8 mouse cellular contexts compared by ENCODE assay signal in the genomic region with DNA sequence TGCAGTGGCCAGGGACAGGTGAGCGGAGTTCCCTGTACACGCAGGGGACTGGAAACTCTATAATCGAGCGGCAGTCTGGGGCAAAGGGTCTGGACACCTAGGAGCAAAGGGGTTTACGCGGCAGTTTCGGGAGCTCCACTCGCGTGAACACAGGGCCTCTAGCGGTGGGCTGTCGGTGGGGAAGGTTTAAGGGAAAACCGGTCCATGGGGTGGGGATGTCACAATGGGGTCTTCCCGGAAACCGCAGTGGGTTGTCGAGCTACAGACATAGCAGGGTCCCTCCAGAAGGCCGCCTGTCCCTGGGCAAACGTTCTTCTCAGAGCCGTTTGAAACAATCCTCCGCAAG.
DNase-seq lines count a peak whose midpoint lies in the region; ATAC-seq and TF ChIP-seq lines count a peak whose summit lies in the region.

No protein-coding gene starts in this region.

- DNase-seq in heart, postnatal 25 days (ENCODE audit: low spot score) = no peak
- DNase-seq in intestine, embryonic 14.5 days (ENCODE audit: low spot score) = no peak
- peak; percentile 67 for DNase-seq in midbrain, postnatal 0 days (ENCODE audit: low spot score)
- DNase-seq in cerebellum, adult 8-10 months = no peak
- no peak for DNase-seq in urinary bladder, postnatal 14 days (ENCODE audit: low spot score)

- H3K27ac ChIP-seq in heart, embryonic 12.5 days (ENCODE audit: poor library complexity, severe bottlenecking) = peak overlapping the region; percentile 94
- H3K27ac ChIP-seq in embryonic facial prominence, embryonic 12.5 days = peak overlapping the region; percentile 99
- peak overlapping the region; percentile 88 for H3K27ac ChIP-seq in intestine, embryonic 14.5 days (ENCODE audit: low read depth)
- H3K27ac ChIP-seq in midbrain, postnatal 0 days (ENCODE audit: low read depth, low read length) = peak overlapping the region; percentile 99

- peaks cover 29% of the 10 kb centered on the region for H3K36me3 ChIP-seq in heart, embryonic 12.5 days
- peaks cover 8% of the 10 kb centered on the region; the same call in 1 of the 2 replicates for H3K36me3 ChIP-seq in embryonic facial prominence, embryonic 12.5 days
- no peaks in the 10 kb centered on the region for H3K36me3 ChIP-seq in intestine, embryonic 14.5 days (ENCODE audit: control insufficient read depth, insufficient read depth, low read length)
- H3K36me3 ChIP-seq in midbrain, postnatal 0 days (ENCODE audit: insufficient read depth, low read length) = no peaks in the 10 kb centered on the region

- ATAC-seq in heart, embryonic 12.5 days (ENCODE audit: insufficient number of reproducible peaks, low FRiP score) = peak; percentile 29
- ATAC-seq in CD4-positive, CD25-positive, alpha-beta regulatory T cell, adult 4 months = peak; percentile 56
- no peak; the same call in 1 of the 2 replicates for ATAC-seq in embryonic facial prominence, embryonic 12.5 days (ENCODE audit: insufficient number of reproducible peaks, insufficient read depth, low FRiP score, low TSS enrichment)
- peak; percentile 54 for ATAC-seq in intestine, embryonic 14.5 days (replicated peaks; ENCODE audit: low FRiP score, low TSS enrichment, low read depth)
- peak; percentile 64 for ATAC-seq in midbrain, postnatal 0 days (ENCODE audit: low FRiP score)

- H3K4me3 ChIP-seq in heart, embryonic 12.5 days = peak overlapping the region; percentile 77
- H3K4me3 ChIP-seq in embryonic facial prominence, embryonic 12.5 days = peak overlapping the region; percentile 95
- H3K4me3 ChIP-seq in intestine, embryonic 14.5 days (ENCODE audit: low read depth, low read length) = peak overlapping the region; percentile 97
- H3K4me3 ChIP-seq in midbrain, postnatal 0 days (ENCODE audit: low read depth, low read length) = peak overlapping the region; percentile 99

- H3K9me3 ChIP-seq in heart, embryonic 12.5 days (replicated peaks) = no peaks in the 10 kb centered on the region
- H3K9me3 ChIP-seq in embryonic facial prominence, embryonic 12.5 days = no peaks in the 10 kb centered on the region
- no peaks in the 10 kb centered on the region for H3K9me3 ChIP-seq in intestine, embryonic 14.5 days (ENCODE audit: control insufficient read depth, low read length)
- no peaks in the 10 kb centered on the region for H3K9me3 ChIP-seq in midbrain, postnatal 0 days (ENCODE audit: low read length)

- intact Hi-C loops in heart, postnatal 25 days (cut with DNase I) = loop anchor here (2.0 kb wide), 1 partner anchor 67 kb away; a partner anchor contains a TSS

- peak overlapping the region; percentile 70 for H3K4me2 ChIP-seq in heart, embryonic 12.5 days
- peak overlapping the region; percentile 84 for H3K4me2 ChIP-seq in embryonic facial prominence, embryonic 12.5 days (replicated peaks)
- peak overlapping the region; percentile 84 for H3K4me2 ChIP-seq in intestine, embryonic 14.5 days (ENCODE audit: low read length)
- peak overlapping the region; percentile 59 for H3K4me2 ChIP-seq in midbrain, postnatal 0 days (ENCODE audit: low read depth, low read length, poor library complexity, severe bottlenecking)

- TF ChIP-seq CTCF in midbrain, postnatal 0 days (IDR thresholded peaks at IDR 0.05) = peak; percentile 44; the same call in 1 of the 2 replicates

- peak overlapping the region; percentile 96 for H3K9ac ChIP-seq in heart, embryonic 12.5 days
- peak overlapping the region; percentile 88 for H3K9ac ChIP-seq in embryonic facial prominence, embryonic 12.5 days
- peak overlapping the region; percentile 80 for H3K9ac ChIP-seq in intestine, embryonic 14.5 days (ENCODE audit: low read length)
- H3K9ac ChIP-seq in midbrain, postnatal 0 days (replicated peaks; ENCODE audit: low read length, poor library complexity, severe bottlenecking) = peak overlapping the region; percentile 99

- WGBS in heart, embryonic 12.5 days = under 1% methylated on average over 19 of the region's 19 CpGs
- under 1% methylated on average over 19 of the region's 19 CpGs for WGBS in embryonic facial prominence, embryonic 12.5 days
- under 1% methylated on average over 19 of the region's 19 CpGs for WGBS in intestine, embryonic 14.5 days
- under 1% methylated on average over 19 of the region's 19 CpGs for WGBS in midbrain, postnatal 0 days

- H3K4me1 ChIP-seq in heart, embryonic 12.5 days (replicated peaks) = peaks cover 36% of the 10 kb centered on the region
- H3K4me1 ChIP-seq in embryonic facial prominence, embryonic 12.5 days = peaks cover 20% of the 10 kb centered on the region; the same call in 1 of the 2 replicates
- H3K4me1 ChIP-seq in intestine, embryonic 14.5 days (replicated peaks; ENCODE audit: control insufficient read depth, insufficient read depth, low read length) = peaks cover 19% of the 10 kb centered on the region
- H3K4me1 ChIP-seq in midbrain, postnatal 0 days (ENCODE audit: insufficient read depth, low read length) = no peaks in the 10 kb centered on the region

- H3K27me3 ChIP-seq in heart, embryonic 12.5 days (replicated peaks) = no peaks in the 10 kb centered on the region
- no peaks in the 10 kb centered on the region for H3K27me3 ChIP-seq in embryonic facial prominence, embryonic 12.5 days
- H3K27me3 ChIP-seq in intestine, embryonic 14.5 days (replicated peaks; ENCODE audit: control insufficient read depth, insufficient read depth, low read length) = no peaks in the 10 kb centered on the region
- no peaks in the 10 kb centered on the region for H3K27me3 ChIP-seq in midbrain, postnatal 0 days (ENCODE audit: insufficient read depth, low read length)
